Mouse (Mus musculus) hindbrain, embryonic 13.5 days (tissue): ENCODE measurements around the gene Gm49510. TPM values are rescaled to one million over a fixed set of nuclear protein-coding genes. Genes with fewer than 3 reads are reported as not detected.

Source experiments
- ATAC-seq: fragments of 200-750 bp; cut with Nextera tagmentation; 2 replicates; pipeline ENCODE4 v1.8.0; 2017; ENCODE audit warnings: moderate TSS enrichment; ENCODE audit not compliant: low FRiP score
- H3K27ac ChIP-seq: fragments of 300-500 bp; sonication (generic); 2 replicates; pipeline ENCODE4 v1.5.1; 2015; ENCODE audit warnings: inconsistent platforms, mild to moderate bottlenecking, moderate library complexity
- H3K27me3 ChIP-seq: fragments of 300-500 bp; sonication (generic); 2 replicates; pipeline ENCODE4 v1.6.1; 2015; ENCODE audit warnings: mild to moderate bottlenecking, inconsistent platforms
- H3K36me3 ChIP-seq: fragments of 300-500 bp; sonication (generic); 2 replicates; pipeline ENCODE4 v1.6.1; 2015; ENCODE audit warnings: mild to moderate bottlenecking, inconsistent platforms
- H3K4me1 ChIP-seq: fragments of 300-500 bp; sonication (generic); replicated peaks from 2 replicates; pipeline ENCODE4 v1.6.1; 2015; ENCODE audit warnings: inconsistent platforms
- H3K4me2 ChIP-seq: fragments of 300-500 bp; sonication (generic); 2 replicates; pipeline ENCODE4 v1.6.1; 2015; ENCODE audit warnings: inconsistent platforms, mild to moderate bottlenecking, moderate library complexity
- H3K4me3 ChIP-seq: fragments of 300-500 bp; sonication (generic); 2 replicates; pipeline ENCODE4 v1.5.1; 2015; ENCODE audit warnings: mild to moderate bottlenecking, inconsistent platforms
- H3K9ac ChIP-seq: fragments of 300-500 bp; sonication (generic); 2 replicates; pipeline ENCODE4 v1.6.1; 2015; ENCODE audit warnings: mild to moderate bottlenecking, inconsistent platforms
- H3K9me3 ChIP-seq: fragments of 300-500 bp; sonication (generic); 2 replicates; pipeline ENCODE4 v1.6.1; 2016; ENCODE audit warnings: inconsistent platforms
- WGBS: fragments of 180-500 bp; shearing (Covaris S2); methylation state at CpG from one replicate; pipeline ENCODE4 v1.1.7; 2015; 5-methylcytosine and 5-hydroxymethylcytosine counted together
- polyA plus RNA-seq: library from polyadenylated mRNA; unstranded; fragments of >200 nt; fragmentation: Nextera tagmentation; extraction: Ambion mirVana; gene quantifications from 2 replicates; pipeline ENCODE4 v1.2.1, GENCODE M21; 2015

The Gm49510 gene
- polyA plus RNA-seq, 1 experiment from 2014 or later, result not detected

DNA sequence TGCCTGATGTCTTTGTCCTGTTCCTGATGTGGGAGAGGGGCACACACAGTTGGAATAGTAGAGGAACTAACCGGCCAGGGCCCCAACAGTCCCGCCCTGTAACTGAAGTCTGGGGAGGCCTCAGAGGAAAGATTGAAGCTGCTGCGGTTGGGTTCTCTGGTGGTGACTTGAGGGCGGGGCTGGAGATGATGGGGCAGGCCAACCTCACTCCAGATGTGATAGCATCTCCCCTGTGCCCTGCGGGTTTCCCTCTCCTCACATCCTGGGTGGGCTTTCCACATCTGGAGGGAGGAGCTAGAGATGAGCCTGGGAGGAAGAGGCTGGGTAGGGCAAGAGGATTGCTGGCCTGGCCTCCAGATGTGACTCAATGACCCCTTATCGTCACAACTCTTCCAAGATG is 24.1 kb downstream of the Gm49510 start:
- Histone ChIP-seq H3K4me3 (no peak overlapping the region), H3K27ac (no peak overlapping the region), H3K4me1 (peaks cover 33% of the 10 kb centered on the region), H3K9me3 (no peaks in the 10 kb centered on the region), H3K36me3 (peaks cover 9% of the 10 kb centered on the region), H3K9ac (no peak overlapping the region), H3K4me2 (no peak overlapping the region), H3K27me3 (peaks cover 23% of the 10 kb centered on the region)
- ATAC-seq, result no peak
- 72% methylated on average over 6 of the region's 6 CpGs for WGBS

DNA sequence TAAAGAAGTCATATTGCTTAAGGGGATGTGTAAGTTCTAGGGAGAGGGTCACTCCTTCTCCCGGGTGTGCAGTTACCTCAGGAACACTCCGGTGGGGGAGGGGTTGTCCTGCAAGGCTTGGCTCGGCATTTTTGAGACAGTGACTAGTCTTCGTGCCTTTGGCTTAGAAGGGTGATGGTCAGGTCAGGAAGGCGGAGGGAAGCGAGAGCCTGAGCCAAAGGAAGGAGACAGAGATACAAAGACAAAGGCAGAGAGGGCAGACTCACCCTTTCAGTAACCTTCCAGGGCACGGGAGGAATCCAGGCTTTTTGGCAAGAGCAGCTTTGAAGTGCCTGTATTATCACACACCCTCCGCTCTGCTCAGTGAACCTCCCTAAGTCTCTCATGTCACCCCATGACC is 25.7 kb downstream of the Gm49510 start:
- Histone ChIP-seq H3K9me3 (no peaks in the 10 kb centered on the region), H3K4me3 (no peak overlapping the region), H3K27me3 (peaks cover 26% of the 10 kb centered on the region), H3K36me3 (no peaks in the 10 kb centered on the region), H3K4me1 (peaks cover 33% of the 10 kb centered on the region), H3K9ac (peak overlapping the region; percentile 13; the same call in 1 of the 2 replicates), H3K4me2 (no peak overlapping the region), H3K27ac (no peak overlapping the region)
- ATAC-seq, result no peak
- WGBS, result 28% methylated on average over 8 of the region's 8 CpGs

DNA sequence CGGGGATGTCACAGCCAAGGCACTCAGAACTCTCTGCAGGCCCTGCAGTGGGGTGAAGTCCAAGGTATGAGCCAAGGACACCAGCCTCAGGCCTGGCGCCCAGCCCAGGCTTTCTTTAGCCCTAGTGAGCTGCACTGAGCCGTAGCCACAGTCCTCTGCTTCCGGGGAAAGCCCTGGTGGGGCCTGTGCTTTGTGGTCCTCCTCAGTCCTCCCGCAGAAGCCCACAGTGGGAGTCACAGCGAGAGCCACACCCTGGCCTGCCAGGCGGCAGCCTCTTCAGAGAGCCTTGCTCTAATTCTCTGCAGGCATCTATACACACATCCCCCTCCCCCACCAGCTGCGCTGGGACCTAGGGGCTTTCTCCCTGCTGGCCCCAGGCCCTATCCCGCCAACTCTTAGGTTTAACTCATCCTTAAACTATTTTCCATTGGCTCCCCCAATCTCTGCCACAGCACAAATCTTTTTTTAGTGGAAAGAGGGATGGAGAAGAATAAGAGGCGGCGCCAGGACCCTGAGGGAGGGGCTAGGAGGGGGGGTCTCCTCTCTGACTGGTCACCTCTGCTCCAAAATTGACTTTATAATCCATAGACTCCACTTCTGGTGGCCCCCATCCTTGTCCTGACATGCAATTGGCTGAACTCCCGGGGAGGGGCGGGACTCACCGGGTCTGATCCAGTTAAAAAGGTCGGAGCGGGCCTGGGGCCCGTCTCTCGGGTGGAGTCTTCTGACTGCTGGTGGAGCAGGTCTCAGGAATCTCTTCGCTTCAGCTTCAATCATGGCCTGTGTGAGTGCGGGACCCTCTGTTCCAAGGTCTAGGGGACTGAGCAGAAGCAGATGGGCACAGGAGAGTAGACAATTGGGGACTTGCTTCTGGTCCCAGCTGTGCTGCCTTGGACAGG is 26.8 kb downstream of the Gm49510 start, which contains the start of gene Lgals1:
Lgals1 (plus strand) TSS at position 705 of the 899 bp plus-strand sequence.
- WGBS, result 7% methylated on average over 20 of the region's 20 CpGs
- Histone ChIP-seq H3K4me2 (peak within 1 kb of the TSS; percentile 59), H3K4me3 (peak within 1 kb of the TSS; percentile 33), H3K27me3 (peaks cover 26% of the 10 kb centered on the region), H3K36me3 (no peaks in the 10 kb centered on the region), H3K9me3 (no peaks in the 10 kb centered on the region), H3K4me1 (peaks cover 33% of the 10 kb centered on the region), H3K27ac (peak within 1 kb of the TSS; percentile 77), H3K9ac (peak within 1 kb of the TSS; percentile 40)
- ATAC-seq, result peak; percentile 49

DNA sequence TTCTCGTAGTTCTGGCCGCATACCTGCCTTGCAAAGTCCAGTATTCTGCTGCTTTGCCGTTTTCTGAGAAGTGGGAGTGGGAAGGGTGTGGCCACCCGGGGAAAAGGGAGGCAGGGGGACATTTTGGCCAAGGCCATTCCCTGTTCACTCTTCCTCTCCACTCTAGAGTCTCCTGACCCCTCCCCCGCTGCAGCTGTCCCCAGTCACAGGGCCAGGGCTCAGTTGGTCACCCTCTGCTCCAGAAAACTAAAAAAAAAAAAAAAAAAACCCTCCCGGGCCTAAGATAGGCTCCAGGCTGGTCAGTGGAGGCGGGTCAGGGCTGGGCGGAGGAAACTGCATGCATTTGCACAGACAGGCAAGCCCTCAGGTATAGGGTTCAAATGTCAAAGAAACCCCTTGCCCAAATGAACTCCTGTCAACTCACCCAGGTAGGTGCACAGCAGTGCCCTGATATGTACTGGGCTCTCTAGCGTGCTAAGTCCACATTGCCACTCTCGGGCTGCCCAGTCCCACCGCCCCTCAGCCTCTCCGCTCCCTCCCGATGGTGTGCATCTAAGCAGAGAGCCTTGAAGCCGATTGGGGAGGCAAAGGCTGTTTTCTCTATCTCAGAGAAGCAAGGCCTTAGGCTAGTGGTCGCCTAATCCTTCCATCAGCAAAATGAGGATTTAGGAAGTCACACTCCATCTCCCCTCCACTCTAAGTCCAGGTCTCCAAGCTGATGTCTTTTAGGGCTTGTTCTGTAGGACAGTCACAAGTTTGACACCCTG is 27.7 kb downstream of the Gm49510 start:
- peak overlapping the region; percentile 59 for H3K4me2 ChIP-seq
- H3K27ac ChIP-seq, result no peak overlapping the region
- H3K36me3 ChIP-seq, result no peaks in the 10 kb centered on the region
- peak overlapping the region; percentile 40; the same call in 1 of the 2 replicates for H3K9ac ChIP-seq
- WGBS, result 24% methylated on average over 15 of the region's 15 CpGs
- peaks cover 26% of the 10 kb centered on the region for H3K27me3 ChIP-seq
- peak overlapping the region; percentile 33 for H3K4me3 ChIP-seq
- H3K4me1 ChIP-seq, result peaks cover 33% of the 10 kb centered on the region
- no peaks in the 10 kb centered on the region for H3K9me3 ChIP-seq
- ATAC-seq, result no peak

DNA sequence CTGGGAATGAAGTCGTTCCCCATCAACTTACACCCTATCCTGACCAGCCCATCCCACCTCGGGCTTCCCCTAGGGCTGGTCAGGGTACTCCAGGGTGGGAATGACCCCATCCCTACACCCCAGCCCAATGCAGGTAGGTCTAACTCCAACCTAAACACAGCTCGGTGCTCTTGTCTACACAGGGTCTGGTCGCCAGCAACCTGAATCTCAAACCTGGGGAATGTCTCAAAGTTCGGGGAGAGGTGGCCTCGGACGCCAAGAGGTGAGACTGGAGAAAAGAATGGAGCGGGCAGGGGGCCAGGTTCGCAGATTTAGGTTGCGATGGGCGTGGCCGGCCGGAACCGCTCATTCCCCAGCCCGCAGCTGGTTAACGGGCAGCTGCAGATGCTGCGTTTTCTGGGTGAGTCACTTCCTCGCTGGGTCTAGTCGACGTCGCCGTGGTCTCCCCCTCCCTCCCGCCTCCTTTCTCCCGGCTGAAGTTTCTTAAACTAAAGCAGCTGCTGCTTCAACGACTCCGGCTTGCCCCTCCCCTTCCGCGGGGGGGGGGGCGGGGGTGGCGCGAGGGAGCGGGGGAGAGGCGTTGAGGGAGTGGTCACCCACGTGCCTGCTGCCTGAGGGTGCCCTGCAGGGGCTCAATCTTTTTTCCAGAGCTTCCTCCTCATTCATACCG is 28.5 kb downstream of the Gm49510 start:
- peak overlapping the region; percentile 59 for H3K4me2 ChIP-seq
- no peaks in the 10 kb centered on the region for H3K36me3 ChIP-seq
- H3K9ac ChIP-seq, result peak overlapping the region; percentile 40; the same call in 1 of the 2 replicates
- under 1% methylated on average over 32 of the region's 35 CpGs for WGBS
- no peaks in the 10 kb centered on the region for H3K9me3 ChIP-seq
- H3K27me3 ChIP-seq, result peaks cover 26% of the 10 kb centered on the region
- peaks cover 33% of the 10 kb centered on the region for H3K4me1 ChIP-seq
- ATAC-seq, result no peak
- H3K4me3 ChIP-seq, result peak overlapping the region; percentile 33
- H3K27ac ChIP-seq, result no peak overlapping the region

DNA sequence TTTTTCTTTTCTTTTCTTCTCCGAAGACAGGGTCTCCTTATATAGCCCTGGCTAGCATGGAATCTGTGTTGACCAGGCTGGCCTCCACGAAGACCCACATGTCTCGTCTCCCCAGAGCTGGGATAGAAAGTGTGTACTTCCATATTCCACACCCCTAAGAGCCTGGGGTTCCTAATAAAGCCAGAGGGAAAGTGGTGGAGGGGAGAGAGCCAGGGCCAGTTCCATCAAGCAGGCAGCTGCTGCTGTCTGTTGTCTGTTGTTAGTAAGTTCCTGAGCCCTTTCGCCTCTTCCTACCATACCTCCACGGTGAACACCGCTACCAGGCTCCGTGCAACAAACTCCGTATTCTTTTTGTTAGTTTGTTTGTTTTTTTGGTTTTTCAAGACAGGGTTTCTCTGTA is 29.1 kb downstream of the Gm49510 start:
- no peaks in the 10 kb centered on the region for H3K9me3 ChIP-seq
- peak overlapping the region; percentile 59 for H3K4me2 ChIP-seq
- 47% methylated on average over 8 of the region's 8 CpGs for WGBS
- peaks cover 33% of the 10 kb centered on the region for H3K4me1 ChIP-seq
- H3K27ac ChIP-seq, result no peak overlapping the region
- H3K4me3 ChIP-seq, result peak overlapping the region; percentile 33
- H3K36me3 ChIP-seq, result no peaks in the 10 kb centered on the region
- H3K27me3 ChIP-seq, result peaks cover 26% of the 10 kb centered on the region
- H3K9ac ChIP-seq, result no peak overlapping the region
- ATAC-seq, result no peak

DNA sequence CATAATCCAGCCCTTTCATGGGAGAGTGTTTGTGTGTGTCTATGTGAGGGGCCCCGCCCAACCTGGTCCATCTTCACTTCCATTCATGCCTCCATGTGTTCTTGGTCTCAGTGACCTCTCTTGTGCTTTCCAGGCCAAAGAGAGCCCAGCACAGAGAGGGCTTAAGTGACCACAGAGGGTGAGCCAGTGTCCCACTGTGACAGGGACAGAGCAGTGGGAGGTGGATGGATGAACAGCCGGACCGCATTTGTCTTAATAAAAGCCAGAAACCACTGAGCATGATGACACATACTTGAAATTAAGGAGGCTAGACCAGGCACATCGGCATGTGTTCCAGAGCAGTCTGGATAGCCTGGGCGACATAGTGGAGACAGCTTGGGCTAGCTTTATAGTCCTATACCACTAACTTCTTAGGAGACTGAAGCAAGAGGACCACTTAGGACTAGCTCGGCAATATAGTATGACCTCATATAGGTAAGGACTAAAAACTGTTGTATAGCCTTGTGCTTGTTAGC is 30.8 kb downstream of the Gm49510 start:
- peaks cover 23% of the 10 kb centered on the region for H3K27me3 ChIP-seq
- H3K4me3 ChIP-seq, result no peak overlapping the region
- peaks cover 33% of the 10 kb centered on the region for H3K4me1 ChIP-seq
- no peak overlapping the region for H3K9ac ChIP-seq
- no peak overlapping the region for H3K27ac ChIP-seq
- no peaks in the 10 kb centered on the region for H3K36me3 ChIP-seq
- H3K4me2 ChIP-seq, result no peak overlapping the region
- no peak for ATAC-seq
- 91% methylated on average over 6 of the region's 6 CpGs for WGBS
- no peaks in the 10 kb centered on the region for H3K9me3 ChIP-seq

DNA sequence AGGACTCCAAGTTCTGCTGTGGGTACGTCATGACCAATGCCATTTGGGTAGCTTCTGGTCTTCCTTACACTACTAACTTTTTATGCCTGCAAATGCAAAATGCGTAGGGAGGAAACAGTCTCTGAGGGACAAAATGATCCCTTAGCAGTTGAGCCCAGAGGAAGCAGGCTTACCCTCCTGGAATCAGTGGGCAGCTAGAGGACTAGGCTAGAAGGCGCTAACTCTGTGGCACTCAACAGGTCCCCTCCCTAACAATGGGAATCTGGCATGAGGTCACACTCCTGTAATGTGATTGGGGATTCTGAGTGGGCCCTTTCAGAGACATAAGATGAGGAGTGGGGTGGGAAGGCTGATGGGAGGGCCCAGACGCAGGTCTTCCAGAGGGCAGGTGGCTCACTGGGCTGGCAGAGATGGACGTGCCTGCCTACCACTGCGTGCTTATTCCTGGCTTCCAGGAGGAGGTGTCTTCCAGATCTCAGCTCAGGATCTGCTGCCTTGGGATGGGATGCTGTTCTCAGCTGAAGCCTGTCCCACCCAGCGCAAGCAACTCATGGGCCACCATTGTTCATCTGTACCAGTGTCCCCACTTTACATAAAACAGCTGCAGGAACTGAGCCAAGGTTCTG is 31.4 kb downstream of the Gm49510 start:
- H3K9ac ChIP-seq, result no peak overlapping the region
- peaks cover 33% of the 10 kb centered on the region for H3K4me1 ChIP-seq
- no peaks in the 10 kb centered on the region for H3K36me3 ChIP-seq
- no peak overlapping the region for H3K4me3 ChIP-seq
- H3K27me3 ChIP-seq, result peaks cover 21% of the 10 kb centered on the region
- H3K4me2 ChIP-seq, result no peak overlapping the region
- H3K27ac ChIP-seq, result no peak overlapping the region
- 88% methylated on average over 7 of the region's 7 CpGs for WGBS
- no peaks in the 10 kb centered on the region for H3K9me3 ChIP-seq
- ATAC-seq, result no peak

DNA sequence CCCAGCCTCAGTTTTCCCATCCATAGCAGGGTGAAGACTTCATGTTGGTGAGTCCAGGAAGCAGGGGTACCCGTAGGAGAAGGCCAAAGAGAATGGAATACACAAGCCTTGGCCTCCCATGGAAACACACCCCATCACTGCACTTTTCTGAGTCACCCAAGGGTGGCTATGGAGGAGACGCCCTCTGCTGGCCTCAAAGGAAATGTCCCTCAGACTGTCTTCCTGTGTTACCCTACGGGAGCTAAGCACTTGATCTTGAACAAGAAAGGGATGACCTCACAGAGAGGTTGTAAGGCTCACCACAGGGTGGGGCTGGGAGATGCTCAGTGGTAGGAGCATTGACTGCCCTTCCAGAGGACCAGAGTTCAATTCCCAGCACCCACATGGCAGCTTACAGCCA is 32.1 kb downstream of the Gm49510 start:
- H3K27me3 ChIP-seq, result peaks cover 17% of the 10 kb centered on the region
- no peak overlapping the region for H3K4me2 ChIP-seq
- no peaks in the 10 kb centered on the region for H3K9me3 ChIP-seq
- no peak for ATAC-seq
- H3K27ac ChIP-seq, result no peak overlapping the region
- no peak overlapping the region for H3K4me3 ChIP-seq
- 28% methylated on average over 3 of the region's 3 CpGs for WGBS
- H3K9ac ChIP-seq, result no peak overlapping the region
- H3K4me1 ChIP-seq, result peaks cover 33% of the 10 kb centered on the region
- H3K36me3 ChIP-seq, result no peaks in the 10 kb centered on the region; the same call in 1 of the 2 replicates

DNA sequence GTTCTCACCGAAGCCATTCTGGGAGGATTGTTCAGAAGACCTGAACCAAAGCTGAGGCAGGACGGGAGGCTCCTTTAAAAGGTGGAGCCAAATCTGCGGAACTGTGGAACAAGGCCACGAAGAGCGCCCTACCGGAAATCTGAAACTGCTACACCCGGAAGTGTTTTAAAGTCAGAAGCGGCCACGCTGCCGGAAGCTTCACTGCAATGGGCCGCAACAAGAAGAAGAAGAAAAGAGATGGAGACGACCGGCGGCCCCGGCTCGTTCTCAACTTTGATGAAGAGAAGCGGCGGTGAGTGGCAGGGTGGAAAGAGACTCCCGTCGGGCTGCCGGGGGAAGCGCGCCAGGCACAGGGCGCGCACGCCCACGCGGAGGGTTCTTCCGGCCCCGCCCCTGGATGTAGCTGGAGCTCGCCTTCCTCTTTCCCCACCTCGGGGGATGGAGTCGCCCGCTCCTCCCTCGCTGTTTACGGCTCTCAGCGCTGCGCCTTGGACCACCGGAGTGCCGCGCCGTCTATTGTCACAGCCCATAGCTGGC is 35.4 kb downstream of the Gm49510 start, which contains the start of gene Nol12:
Nol12 (plus strand) TSS at position 150 of the 537 bp plus-strand sequence.
- Histone ChIP-seq H3K9ac (peak within 1 kb of the TSS; percentile 87), H3K4me1 (peaks cover 27% of the 10 kb centered on the region), H3K36me3 (peaks cover 31% of the 10 kb centered on the region), H3K27ac (peak within 1 kb of the TSS; percentile 83), H3K4me2 (peak within 1 kb of the TSS; percentile 77), H3K27me3 (no peaks in the 10 kb centered on the region), H3K4me3 (peak within 1 kb of the TSS; percentile 61), H3K9me3 (no peaks in the 10 kb centered on the region)
- WGBS, result under 1% methylated on average over 42 of the region's 42 CpGs
- ATAC-seq, result peak; percentile 91

DNA sequence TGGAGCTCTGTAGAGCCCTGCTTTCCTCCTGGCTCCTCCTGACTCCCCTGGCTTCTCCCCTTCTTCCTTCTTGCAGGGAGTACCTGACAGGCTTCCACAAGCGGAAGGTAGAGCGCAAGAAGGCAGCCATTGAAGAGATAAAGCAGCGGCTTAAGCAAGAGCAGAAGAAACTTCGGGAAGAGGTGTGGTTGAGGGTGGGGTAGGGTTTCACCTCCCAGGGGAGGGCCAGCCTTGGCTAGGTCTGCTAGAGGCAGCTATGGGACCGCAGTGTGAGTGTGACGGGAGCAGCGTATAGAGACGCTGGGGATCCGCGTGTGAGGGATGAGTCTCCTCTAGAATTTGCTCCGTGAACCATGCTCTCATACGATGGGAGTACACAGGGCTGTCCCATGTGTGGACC is 36.9 kb downstream of the Gm49510 start:
- Histone ChIP-seq H3K4me1 (peaks cover 27% of the 10 kb centered on the region), H3K9me3 (no peaks in the 10 kb centered on the region), H3K9ac (peak overlapping the region; percentile 87), H3K27ac (no peak overlapping the region), H3K4me3 (no peak overlapping the region), H3K36me3 (peaks cover 47% of the 10 kb centered on the region), H3K27me3 (no peaks in the 10 kb centered on the region), H3K4me2 (no peak overlapping the region)
- WGBS, result 96% methylated on average over 12 of the region's 12 CpGs
- no peak for ATAC-seq
